Mouse (Mus musculus) kidney, adult 11 months (tissue): Measurements from ENCODE around the gene Lhfpl1.
"Not testable (repeated sequence)": the region's sequence is repeated elsewhere in the genome, so short reads cannot be mapped to it uniquely, and the experiment has no call there.

Experiments
- DNase-seq: peaks from one replicate; pipeline ENCODE4 v3.0.0; 2022

Gene Lhfpl1

GRCm38 (mm10) chrX:145348377-145349203 is at the start of gene Lhfpl1:
Gene Lhfpl1 (minus strand): TSS chrX:145349089.
- DNase-seq = no peak

DNA sequence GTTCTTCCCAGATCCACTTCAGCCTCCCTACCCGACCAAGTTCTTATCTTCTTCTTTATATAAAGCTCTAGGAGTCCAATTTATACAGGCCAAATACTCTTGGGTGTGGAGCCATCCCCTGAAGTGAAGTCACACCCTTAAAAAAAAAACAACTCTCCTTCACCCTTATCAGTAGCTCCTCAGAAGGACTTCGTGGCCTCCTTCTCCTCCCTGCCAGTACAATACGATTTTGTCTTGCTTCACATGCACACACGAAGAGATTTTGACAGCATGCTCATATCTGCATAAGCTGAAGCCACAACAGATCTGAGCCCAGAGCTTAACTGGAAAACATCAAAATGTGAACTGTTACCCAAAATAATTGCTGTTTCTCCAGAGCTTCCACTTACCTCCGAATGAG is 22.9 kb upstream of the Lhfpl1 start:
- no peak for DNase-seq

GRCm38 (mm10) chrX:145362527-145362926 is 13.6 kb upstream of the Lhfpl1 start:
- DNase-seq = no peak

DNA sequence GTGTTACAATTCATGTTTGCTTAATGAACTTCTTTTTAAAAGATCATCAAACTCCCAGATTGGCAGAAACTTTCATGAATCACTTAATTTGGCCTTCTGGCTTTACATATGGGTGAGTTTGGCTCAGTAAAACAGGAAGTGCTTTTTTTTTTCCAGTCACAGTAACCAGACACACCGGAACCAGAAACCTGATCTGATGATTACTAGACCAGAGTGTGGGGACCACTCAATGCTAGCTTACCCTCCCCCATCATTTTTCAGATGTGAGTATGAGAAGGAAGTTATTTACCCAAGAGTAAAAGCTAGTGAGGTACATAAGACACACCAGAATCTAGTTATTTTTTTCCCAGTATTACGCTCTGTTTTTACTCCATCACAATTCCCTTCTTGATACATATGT is 6.5 kb downstream of the Lhfpl1 start:
- no peak for DNase-seq

- no peak for DNase-seq
Observed at GRCm38 (mm10) chrX:145336141-145336540, 12.7 kb downstream of the Lhfpl1 start.

GRCm38 (mm10) chrX:145308555-145308954 is 40.3 kb downstream of the Lhfpl1 start:
- no peak for DNase-seq

- no peak for DNase-seq
Observed at GRCm38 (mm10) chrX:145307174-145307573, 41.7 kb downstream of the Lhfpl1 start.

DNA sequence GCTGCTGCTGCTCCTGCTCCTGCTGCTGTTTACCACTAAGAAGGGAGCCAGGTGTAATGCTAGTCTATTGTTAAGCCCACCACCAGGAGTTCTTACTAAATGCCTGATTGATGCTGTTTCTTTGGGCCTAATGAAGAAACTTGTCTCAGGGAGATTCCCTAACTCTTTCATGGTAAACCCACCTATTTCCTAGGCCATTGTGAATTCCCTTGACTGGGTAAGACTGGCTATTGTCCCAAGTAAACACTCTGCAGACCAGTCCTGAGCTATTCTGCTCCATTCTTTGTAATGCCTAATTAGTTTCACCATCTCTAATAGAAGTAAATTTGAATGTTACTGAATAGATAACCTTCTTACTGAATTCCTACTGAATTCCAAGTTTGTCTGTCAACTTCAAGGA is 48.7 kb downstream of the Lhfpl1 start:
- DNase-seq = not testable (repeated sequence)

GRCm38 (mm10) chrX:145272209-145272608 is 76.7 kb downstream of the Lhfpl1 start:
- DNase-seq = no peak

GRCm38 (mm10) chrX:145271768-145272167 is 77.1 kb downstream of the Lhfpl1 start:
- DNase-seq = no peak

GRCm38 (mm10) chrX:145261803-145262202 is 87.1 kb downstream of the Lhfpl1 start:
- no peak for DNase-seq
